Mouse (Mus musculus): ENCODE results near the gene Tbc1d10c. TPM values are rescaled to one million over a fixed set of nuclear protein-coding genes. Genes with fewer than 3 reads are reported as not detected.
A peak's percentile ranks its signal among the peaks of the same experiment; 100 is the strongest.

The Tbc1d10c gene
- total RNA-seq, 1 experiment from 2014 or later: 83.5 TPM

DNA sequence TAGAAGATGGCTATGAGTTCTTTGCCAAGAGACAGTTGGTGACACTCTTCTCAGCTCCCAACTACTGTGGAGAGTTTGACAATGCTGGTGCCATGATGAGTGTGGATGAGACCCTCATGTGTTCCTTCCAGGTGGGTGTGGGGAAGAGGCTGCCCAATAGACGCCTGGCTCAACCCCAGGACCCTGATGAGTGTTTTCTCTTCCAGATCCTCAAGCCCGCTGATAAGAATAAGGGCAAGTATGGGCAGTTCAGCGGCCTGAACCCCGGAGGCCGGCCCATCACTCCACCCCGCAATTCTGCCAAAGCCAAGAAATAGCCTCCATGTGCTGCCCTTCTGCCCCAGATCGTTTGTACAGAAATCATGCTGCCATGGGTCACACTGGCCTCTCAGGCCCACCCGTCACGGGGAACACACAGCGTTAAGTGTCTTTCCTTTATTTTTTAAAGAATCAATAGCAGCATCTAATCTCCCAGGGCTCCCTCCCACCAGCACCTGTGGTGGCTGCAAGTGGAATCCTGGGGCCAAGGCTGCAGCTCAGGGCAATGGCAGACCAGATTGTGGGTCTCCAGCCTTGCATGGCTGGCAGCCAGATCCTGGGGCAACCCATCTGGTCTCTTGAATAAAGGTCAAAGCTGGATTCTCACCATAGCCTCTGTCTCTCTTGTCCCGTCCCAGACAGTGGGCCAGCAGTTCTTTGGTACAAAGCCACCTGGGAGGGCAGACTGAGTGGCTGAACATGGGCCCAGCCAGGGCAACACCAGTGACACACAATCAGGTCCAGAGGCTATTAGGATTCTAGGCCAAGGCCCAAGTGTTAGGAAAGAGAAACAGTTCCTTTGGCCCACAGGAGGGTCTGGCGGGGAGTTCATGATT lies 3.9 kb upstream of the Tbc1d10c start:
- ATAC-seq (replicated peaks; ENCODE audit: insufficient number of reproducible peaks, low FRiP score, low TSS enrichment, poor library complexity, severe bottlenecking): no peak

DNA sequence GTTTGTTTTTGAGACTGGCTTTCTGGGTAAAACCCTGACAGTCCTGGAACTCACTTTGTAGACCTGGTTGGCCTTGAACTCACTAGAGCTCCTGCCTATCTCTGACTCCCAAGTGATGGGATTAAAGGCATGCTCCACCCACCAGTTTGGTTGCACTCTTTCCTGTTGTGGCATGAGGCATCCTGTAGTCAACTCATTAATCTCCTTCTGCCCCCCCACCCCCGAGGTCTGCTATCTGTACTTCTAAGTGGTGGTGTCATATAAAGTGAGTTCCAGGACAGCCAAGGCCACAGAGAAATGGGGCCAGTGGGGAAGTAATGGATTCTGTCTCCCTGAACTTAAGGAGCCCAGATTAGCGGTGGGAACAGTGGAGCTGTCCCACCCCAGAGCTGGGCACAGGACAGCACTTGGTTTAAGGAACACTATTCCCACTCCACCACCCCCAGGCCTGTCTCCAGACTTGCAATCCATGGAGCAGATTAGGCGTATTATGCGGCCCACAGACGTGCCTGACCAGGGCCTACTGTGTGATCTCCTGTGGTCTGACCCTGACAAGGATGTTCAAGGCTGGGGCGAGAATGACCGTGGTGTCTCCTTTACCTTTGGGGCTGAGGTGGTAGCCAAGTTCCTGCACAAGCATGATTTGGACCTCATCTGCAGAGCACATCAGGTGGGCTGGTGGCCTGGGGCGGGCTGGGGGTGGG lies 3.1 kb upstream of the Tbc1d10c start:
- no peak for ATAC-seq (replicated peaks; ENCODE audit: insufficient number of reproducible peaks, low FRiP score, low TSS enrichment, poor library complexity, severe bottlenecking)

DNA sequence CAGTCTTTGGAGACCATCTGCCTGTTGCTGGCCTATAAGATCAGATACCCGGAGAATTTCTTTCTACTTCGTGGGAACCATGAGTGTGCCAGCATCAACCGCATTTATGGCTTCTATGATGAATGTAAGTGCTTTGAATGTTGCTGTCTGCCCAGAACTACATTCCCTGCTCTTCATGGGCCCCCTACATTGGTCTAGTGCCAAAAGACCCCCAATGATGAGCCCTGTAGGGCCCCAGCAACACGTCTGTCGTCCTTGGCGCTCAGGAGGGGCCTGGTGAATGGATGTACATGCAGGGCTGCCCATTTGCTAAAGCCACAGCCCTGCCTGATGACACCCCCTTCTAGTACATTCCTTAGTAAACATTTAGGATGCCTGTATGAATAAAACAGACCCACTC lies 2.0 kb upstream of the Tbc1d10c start:
- ATAC-seq (replicated peaks; ENCODE audit: insufficient number of reproducible peaks, low FRiP score, low TSS enrichment, poor library complexity, severe bottlenecking): no peak

DNA sequence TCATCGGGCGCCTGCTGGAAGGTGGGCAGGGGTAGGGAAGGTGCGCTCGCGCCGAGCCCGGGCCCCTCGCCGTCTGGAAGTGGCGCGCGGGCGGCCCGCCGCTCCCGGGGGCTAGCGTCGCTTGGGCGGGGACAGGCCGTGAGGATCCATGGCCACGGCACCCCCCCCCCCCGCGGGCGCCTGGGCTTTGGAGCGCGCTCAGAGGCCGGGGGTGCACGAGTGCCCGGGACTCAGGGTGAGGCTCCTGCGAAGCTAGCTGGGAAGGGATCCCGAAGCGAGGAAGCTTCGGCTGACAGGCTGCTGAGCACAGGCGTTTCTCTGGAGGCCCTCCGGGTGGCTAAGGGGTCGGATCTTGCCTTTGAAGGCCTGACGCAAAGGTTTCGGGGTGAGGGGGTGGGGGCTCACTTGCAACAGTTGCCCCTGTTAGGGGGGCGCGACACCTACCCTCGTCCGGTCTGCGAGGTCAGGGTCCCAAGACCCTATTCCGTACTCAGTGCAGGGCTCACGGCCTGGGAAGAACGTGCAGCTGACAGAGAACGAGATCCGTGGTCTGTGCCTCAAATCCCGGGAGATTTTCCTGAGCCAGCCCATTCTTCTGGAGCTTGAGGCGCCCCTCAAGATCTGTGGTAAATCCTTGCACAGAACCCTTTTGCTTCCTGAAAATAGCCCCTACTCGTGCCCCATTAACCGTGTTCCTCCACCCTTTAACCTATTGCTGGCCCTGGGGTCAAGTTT lies 1.3 kb upstream of the Tbc1d10c start:
- ATAC-seq (replicated peaks; ENCODE audit: insufficient number of reproducible peaks, low FRiP score, low TSS enrichment, poor library complexity, severe bottlenecking): no peak

- ATAC-seq (replicated peaks; ENCODE audit: insufficient number of reproducible peaks, low FRiP score, low TSS enrichment, poor library complexity, severe bottlenecking): peak; percentile 71
Measured at GRCm38 (mm10) chr19:4191528-4192250, 605 bp upstream of the Tbc1d10c start, which contains the start of gene Ppp1ca. TSS of gene Ppp1ca (plus strand) at chr19:4192065.

GRCm38 (mm10) chr19:4189051-4189620 lies 1.9 kb downstream of the Tbc1d10c start:
- ATAC-seq (replicated peaks; ENCODE audit: insufficient number of reproducible peaks, low FRiP score, low TSS enrichment, poor library complexity, severe bottlenecking): no peak

DNA sequence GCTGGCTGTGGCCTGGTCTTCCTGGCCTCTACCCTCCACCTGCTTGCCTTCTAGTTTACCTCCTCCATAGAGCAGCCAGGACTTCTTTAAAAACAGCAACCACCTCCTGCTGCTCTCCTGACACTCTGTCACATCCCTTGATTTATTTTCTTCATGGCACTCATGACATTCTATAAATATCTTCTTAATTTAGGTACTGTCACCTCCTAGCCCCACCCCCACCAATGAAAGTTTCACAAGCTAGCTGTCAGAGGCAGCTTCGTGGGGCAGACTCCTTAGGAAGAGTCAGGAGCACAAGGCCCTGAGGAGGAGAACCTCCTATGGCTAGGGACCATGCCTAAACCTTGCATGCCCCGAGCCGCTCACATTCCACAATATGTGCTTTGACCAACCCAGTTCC lies 3.8 kb downstream of the Tbc1d10c start:
- no peak for ATAC-seq (replicated peaks; ENCODE audit: insufficient number of reproducible peaks, low FRiP score, low TSS enrichment, poor library complexity, severe bottlenecking)

DNA sequence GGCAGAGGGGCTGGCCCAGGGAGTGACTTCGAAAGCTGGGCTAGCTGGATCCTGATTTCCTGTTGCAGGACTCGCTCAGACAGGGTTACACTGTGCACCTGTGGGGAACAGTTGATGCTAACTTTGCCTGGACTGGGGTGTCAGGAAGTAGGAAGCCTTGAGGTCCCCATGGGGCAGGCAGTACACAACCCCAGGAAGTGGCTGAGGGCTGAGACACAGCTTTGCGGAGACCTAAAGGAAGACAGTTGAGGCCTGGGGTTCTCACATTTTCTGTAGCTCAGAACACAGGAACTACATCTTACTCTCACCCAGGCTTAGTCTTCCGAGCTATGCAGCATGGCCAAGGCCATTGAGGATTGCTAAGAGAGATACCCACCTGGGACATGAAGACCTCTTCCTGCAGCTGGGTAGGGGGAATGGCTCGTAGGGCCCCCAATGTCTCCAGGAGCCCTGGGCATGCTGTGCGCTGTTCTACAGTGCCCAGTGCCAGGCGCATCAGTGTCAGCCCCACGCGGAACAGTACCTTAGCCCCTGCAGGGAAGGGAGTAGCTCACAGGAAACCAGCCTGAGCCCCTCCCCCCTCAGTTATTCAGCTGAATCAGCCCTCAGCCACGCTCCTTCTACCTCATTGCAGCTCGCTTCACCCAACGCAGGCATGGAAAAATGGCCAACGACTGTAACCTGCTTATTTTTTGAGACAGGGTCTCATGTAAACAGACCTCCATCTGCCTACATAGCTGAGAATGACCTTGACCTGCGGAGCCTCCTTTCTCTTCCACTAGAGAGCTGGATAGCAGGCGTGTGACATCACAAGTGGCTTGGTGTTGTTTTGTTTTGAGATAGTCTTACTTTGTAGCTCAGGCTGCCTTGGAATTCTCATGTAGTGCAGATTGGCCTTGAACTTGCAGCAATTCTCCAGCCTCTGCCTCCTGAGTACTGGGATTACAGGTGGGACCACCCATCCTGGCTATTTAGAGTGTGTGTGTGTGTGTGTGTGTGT lies 5.8 kb downstream of the Tbc1d10c start:
- peak; percentile 23; the same call in 1 of the 2 replicates for ATAC-seq (replicated peaks; ENCODE audit: insufficient number of reproducible peaks, low FRiP score, low TSS enrichment, poor library complexity, severe bottlenecking)

GRCm38 (mm10) chr19:4183689-4184088 lies 7.4 kb downstream of the Tbc1d10c start:
- no peak for ATAC-seq (replicated peaks; ENCODE audit: insufficient number of reproducible peaks, low FRiP score, low TSS enrichment, poor library complexity, severe bottlenecking)

GRCm38 (mm10) chr19:4181892-4182291 lies 9.2 kb downstream of the Tbc1d10c start:
- peak; percentile 88 for ATAC-seq (replicated peaks; ENCODE audit: insufficient number of reproducible peaks, low FRiP score, low TSS enrichment, poor library complexity, severe bottlenecking)

- no peak for ATAC-seq (replicated peaks; ENCODE audit: insufficient number of reproducible peaks, low FRiP score, low TSS enrichment, poor library complexity, severe bottlenecking)
Measured at GRCm38 (mm10) chr19:4180411-4180810, 10.7 kb downstream of the Tbc1d10c start.

DNA sequence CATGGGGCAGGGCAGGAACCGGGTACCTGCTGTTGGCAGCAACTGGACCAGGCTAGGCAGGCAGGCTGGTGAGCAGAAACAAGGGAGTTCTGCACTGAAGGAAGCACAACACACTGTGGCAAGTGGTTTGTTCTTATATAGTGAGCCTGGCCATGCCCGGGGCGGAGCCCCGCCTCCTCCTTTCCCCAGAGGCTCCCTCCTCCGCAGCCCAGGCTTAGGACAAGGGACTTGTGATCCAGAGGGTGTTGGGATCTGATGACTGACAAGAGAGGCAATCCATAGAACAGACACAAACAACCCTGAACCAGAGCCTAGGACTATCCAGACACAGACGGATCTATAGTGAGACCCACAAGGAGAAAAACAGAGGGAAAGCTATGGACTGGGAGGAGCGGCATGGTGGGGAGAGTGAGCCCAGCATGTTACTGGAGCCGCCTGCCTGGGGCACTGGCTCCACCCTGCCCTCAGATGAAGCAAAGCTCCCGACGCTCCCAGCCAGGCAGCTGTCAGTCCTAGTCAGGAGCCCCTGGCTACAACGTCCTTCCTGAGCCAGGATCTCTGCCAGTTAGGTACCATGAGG lies 15.6 kb downstream of the Tbc1d10c start, which contains the start of gene Carns1:
TSS of gene Carns1 (minus strand) at position 112 of the 580 bp plus-strand sequence.
- ATAC-seq (replicated peaks; ENCODE audit: insufficient number of reproducible peaks, low FRiP score, low TSS enrichment, poor library complexity, severe bottlenecking): no peak

GRCm38 (mm10) chr19:4172925-4173324 lies 18.2 kb downstream of the Tbc1d10c start:
- ATAC-seq (replicated peaks; ENCODE audit: insufficient number of reproducible peaks, low FRiP score, low TSS enrichment, poor library complexity, severe bottlenecking): no peak

- peak; percentile 9; the same call in 1 of the 2 replicates for ATAC-seq (replicated peaks; ENCODE audit: insufficient number of reproducible peaks, low FRiP score, low TSS enrichment, poor library complexity, severe bottlenecking)
Measured at GRCm38 (mm10) chr19:4171393-4172290, 19.4 kb downstream of the Tbc1d10c start.

DNA sequence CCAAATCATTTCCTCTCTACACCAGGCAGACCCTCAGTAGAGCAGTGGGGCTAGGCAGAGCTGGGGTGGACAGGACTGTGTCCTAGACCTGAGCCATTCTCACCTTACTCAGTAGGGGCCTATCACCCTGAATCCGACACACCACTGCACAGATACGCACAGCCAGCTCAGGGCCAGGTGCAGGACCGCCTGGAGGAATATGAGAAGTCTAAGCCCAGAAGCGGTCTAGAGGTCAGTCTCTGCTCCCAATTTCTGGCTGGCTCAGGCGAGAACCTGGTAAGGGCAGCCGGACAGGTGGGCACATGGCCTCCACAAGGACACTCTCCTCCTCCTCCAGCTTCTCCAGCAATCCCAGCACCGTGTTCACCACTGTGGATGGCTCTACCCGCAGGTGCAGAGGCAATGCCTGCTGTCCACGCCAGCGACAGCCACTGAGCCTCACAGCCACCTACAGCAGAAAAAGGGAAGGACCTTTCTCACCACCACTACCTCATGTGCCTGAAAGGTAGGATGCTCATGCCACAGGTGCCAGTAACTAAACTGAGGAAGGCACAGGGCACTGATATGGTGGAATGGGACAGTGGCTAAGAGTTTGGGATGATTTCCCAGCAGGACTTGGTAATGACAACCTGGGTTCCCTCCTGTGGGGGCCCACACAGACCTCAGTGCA lies 20.2 kb downstream of the Tbc1d10c start:
- ATAC-seq (replicated peaks; ENCODE audit: insufficient number of reproducible peaks, low FRiP score, low TSS enrichment, poor library complexity, severe bottlenecking): no peak

Measured in monocyte, adult 5-6 weeks (primary cell).